In the genomic region with DNA sequence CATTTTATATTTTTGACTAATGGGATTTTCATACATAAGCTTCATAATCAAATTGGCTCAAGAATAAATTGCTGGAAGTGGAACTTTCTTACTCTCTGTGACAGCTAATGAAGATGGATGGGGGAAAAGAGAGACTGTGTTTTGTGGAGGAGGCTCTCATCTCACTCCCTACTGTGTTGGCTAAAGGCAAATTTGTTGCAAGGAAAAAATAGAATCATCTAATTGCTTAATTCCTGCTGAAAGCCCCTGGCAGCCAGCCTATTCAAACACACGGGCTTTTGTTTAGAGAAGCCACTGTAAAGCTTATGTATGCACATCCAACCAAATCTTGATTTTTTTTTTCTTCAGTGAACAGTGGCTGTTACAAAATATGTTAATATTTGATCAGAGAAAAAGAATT, we compare ENCODE assay signal across 9 mouse cellular contexts.
DNase-seq lines count a peak whose midpoint lies in the region; ATAC-seq and TF ChIP-seq lines count a peak whose summit lies in the region.
"Had no signal": no experiment of that assay in that cellular context is flagged by ENCODE, and none has a peak within 500 bp of the region (broad histone marks: within the 10 kb centered on the region; RNA-seq: fewer than 3 reads in every experiment).

No protein-coding gene starts in this region.

- peak; percentile 68 for DNase-seq in kidney, postnatal 0 days (ENCODE audit: low spot score)
- no peak for DNase-seq in kidney, adult 2 months
- DNase-seq in Muller cell, postnatal 12 days (ENCODE audit: inconsistent ontology term): peak; percentile 86
- DNase-seq in frontal cortex, postnatal 10 days (ENCODE audit: low spot score in 2 of 2): no peak
- no peak for DNase-seq in adrenal gland, postnatal 25 days
- no peak for DNase-seq in urinary bladder, adult 2 months (ENCODE audit: low spot score)

- no peak for TF ChIP-seq POLR2A in kidney, adult 2 months (IDR thresholded peaks at IDR 0.05; ENCODE audit: low read depth, low read length)

- H3K27ac ChIP-seq in kidney, postnatal 0 days: no peak overlapping the region
- no peak overlapping the region for H3K27ac ChIP-seq in kidney, adult 2 months (ENCODE audit: insufficient read depth, low read depth, low read length)
- H3K27ac ChIP-seq in forebrain, embryonic 13.5 days: no peak overlapping the region
- no peak overlapping the region for H3K27ac ChIP-seq in lung, embryonic 15.5 days
- H3K27ac ChIP-seq: embryonic facial prominence, embryonic 12.5 days had no signal

- no peak overlapping the region for H3K9ac ChIP-seq in kidney, postnatal 0 days (ENCODE audit: low read depth, low read length)
- H3K9ac ChIP-seq in forebrain, embryonic 13.5 days: no peak overlapping the region
- H3K9ac ChIP-seq in lung, embryonic 15.5 days: no peak overlapping the region
- H3K9ac ChIP-seq: embryonic facial prominence, embryonic 12.5 days had no signal

- no peak overlapping the region for H3K4me3 ChIP-seq in kidney, postnatal 0 days (replicated peaks; ENCODE audit: low read depth, low read length)
- no peak overlapping the region for H3K4me3 ChIP-seq in kidney, adult 2 months (ENCODE audit: insufficient read depth, low read depth, low read length)
- H3K4me3 ChIP-seq in forebrain, embryonic 13.5 days: no peak overlapping the region
- H3K4me3 ChIP-seq in lung, embryonic 15.5 days: no peak overlapping the region
- H3K4me3 ChIP-seq: embryonic facial prominence, embryonic 12.5 days had no signal

- 0 out of 2 replicates have a peak, but pooled peaks cover 4% of the 10 kb centered on the region for H3K4me1 ChIP-seq in kidney, postnatal 0 days (replicated peaks; ENCODE audit: insufficient read depth, low read length)
- no peaks in the 10 kb centered on the region for H3K4me1 ChIP-seq in kidney, adult 2 months (ENCODE audit: control insufficient read depth, insufficient read depth, low read length)
- peaks cover 21% of the 10 kb centered on the region for H3K4me1 ChIP-seq in forebrain, embryonic 13.5 days
- no peaks in the 10 kb centered on the region for H3K4me1 ChIP-seq in lung, embryonic 15.5 days
- H3K4me1 ChIP-seq: embryonic facial prominence, embryonic 12.5 days had no signal

- no peak overlapping the region for H3K4me2 ChIP-seq in kidney, postnatal 0 days (ENCODE audit: low read length)
- H3K4me2 ChIP-seq in forebrain, embryonic 13.5 days: no peak overlapping the region
- H3K4me2 ChIP-seq in lung, embryonic 15.5 days: no peak overlapping the region
- H3K4me2 ChIP-seq: embryonic facial prominence, embryonic 12.5 days had no signal

- no peaks in the 10 kb centered on the region for H3K36me3 ChIP-seq in kidney, postnatal 0 days (ENCODE audit: insufficient read depth, low read length)
- H3K36me3 ChIP-seq in kidney, adult 2 months (ENCODE audit: control insufficient read depth, insufficient read depth, low read length): no peaks in the 10 kb centered on the region
- no peaks in the 10 kb centered on the region for H3K36me3 ChIP-seq in forebrain, embryonic 13.5 days (ENCODE audit: poor library complexity, severe bottlenecking)
- no peaks in the 10 kb centered on the region for H3K36me3 ChIP-seq in lung, embryonic 15.5 days
- H3K36me3 ChIP-seq: embryonic facial prominence, embryonic 12.5 days had no signal

- no peak for ATAC-seq in kidney, postnatal 0 days (replicated peaks; ENCODE audit: low FRiP score, low read depth)
- peak; percentile 70 for ATAC-seq in forebrain, embryonic 13.5 days
- ATAC-seq in lung, embryonic 15.5 days (ENCODE audit: borderline replicate concordance, extremely low read depth, low FRiP score, low TSS enrichment): peak; percentile 72; the same call in 1 of the 2 replicates

- H3K27me3 ChIP-seq in kidney, postnatal 0 days (ENCODE audit: insufficient read depth, low read length): no peaks in the 10 kb centered on the region
- H3K27me3 ChIP-seq in kidney, adult 2 months (replicated peaks; ENCODE audit: control insufficient read depth, insufficient read depth, low read length): no peaks in the 10 kb centered on the region
- H3K27me3 ChIP-seq in forebrain, embryonic 13.5 days: peaks cover 3% of the 10 kb centered on the region; the same call in 1 of the 2 replicates
- H3K27me3 ChIP-seq in lung, embryonic 15.5 days: no peaks in the 10 kb centered on the region
- H3K27me3 ChIP-seq: embryonic facial prominence, embryonic 12.5 days had no signal

- no peak for TF ChIP-seq CTCF in kidney, postnatal 0 days (IDR thresholded peaks at IDR 0.05; ENCODE audit: low read depth)
- TF ChIP-seq CTCF in kidney, adult 2 months (conservative IDR thresholded peaks at IDR 0.05; ENCODE audit: insufficient read depth, insufficient read length, low read depth, low read length): no peak

- H3K9me3 ChIP-seq in kidney, postnatal 0 days (replicated peaks; ENCODE audit: low read length): no peaks in the 10 kb centered on the region
- no peaks in the 10 kb centered on the region for H3K9me3 ChIP-seq in forebrain, embryonic 13.5 days (replicated peaks)
- no peaks in the 10 kb centered on the region for H3K9me3 ChIP-seq in lung, embryonic 15.5 days
- H3K9me3 ChIP-seq: embryonic facial prominence, embryonic 12.5 days had no signal

- 6% methylated on average over 1 of the region's 1 CpGs for WGBS in kidney, postnatal 0 days
- WGBS in kidney, adult 2 months: 9% methylated on average over 1 of the region's 1 CpGs
- 0% methylated on average over 1 of the region's 1 CpGs for WGBS in forebrain, embryonic 13.5 days
- 7% methylated on average over 1 of the region's 1 CpGs for whole genome bisulfite sequencing in lung, embryonic 15.5 days

Comparison
In these comparisons a context has a peak if more than half of its experiments do, and no peak if none do; other contexts are left out.
1. DNase-seq: peak in kidney, postnatal 0 days (single experiment) and Muller cell, postnatal 12 days (single experiment); none in kidney, adult 2 months (single experiment), frontal cortex, postnatal 10 days (0 of 2), adrenal gland, postnatal 25 days (single experiment) and urinary bladder, adult 2 months (single experiment).